Mouse (Mus musculus) intestine, embryonic 15.5 days (tissue): ENCODE results near the gene Mt3. TPM values are rescaled to one million over a fixed set of nuclear protein-coding genes. Genes with fewer than 3 reads are reported as not detected.

Experiments
- ATAC-seq: fragments of 200-750 bp; cut with Nextera tagmentation; 2 replicates; pipeline ENCODE4 v1.8.0; 2017; ENCODE audit warnings: moderate TSS enrichment, moderate library complexity
- H3K27ac ChIP-seq: fragments of 300-500 bp; sonication (generic); 2 replicates; pipeline ENCODE4 v1.5.1; 2015; ENCODE audit warnings: mild to moderate bottlenecking, inconsistent platforms
- H3K27me3 ChIP-seq: fragments of 300-500 bp; sonication (generic); replicated peaks from 2 replicates; pipeline ENCODE4 v1.6.1; 2015; ENCODE audit warnings: inconsistent platforms
- H3K36me3 ChIP-seq: fragments of 300-500 bp; sonication (generic); 2 replicates; pipeline ENCODE4 v1.6.1; 2015; ENCODE audit warnings: inconsistent platforms
- H3K4me1 ChIP-seq: fragments of 300-500 bp; sonication (generic); replicated peaks from 2 replicates; pipeline ENCODE4 v1.6.1; 2015; ENCODE audit warnings: inconsistent platforms
- H3K4me2 ChIP-seq: fragments of 300-500 bp; sonication (generic); replicated peaks from 2 replicates; pipeline ENCODE4 v1.6.1; 2015; ENCODE audit warnings: mild to moderate bottlenecking, inconsistent platforms
- H3K4me3 ChIP-seq: fragments of 300-500 bp; sonication (generic); replicated peaks from 2 replicates; pipeline ENCODE4 v1.5.1; 2015; ENCODE audit warnings: inconsistent platforms
- H3K9ac ChIP-seq: fragments of 300-500 bp; sonication (generic); 2 replicates; pipeline ENCODE4 v1.6.1; 2015; ENCODE audit warnings: inconsistent platforms
- H3K9me3 ChIP-seq: fragments of 300-500 bp; sonication (generic); 2 replicates; pipeline ENCODE4 v1.6.1; 2016; ENCODE audit warnings: inconsistent platforms
- WGBS: fragments of 180-500 bp; shearing (Covaris S2); methylation state at CpG from one replicate; pipeline ENCODE4 v1.1.7; 2015; 5-methylcytosine and 5-hydroxymethylcytosine counted together
- polyA plus RNA-seq: library from polyadenylated mRNA; unstranded; fragments of >200 nt; fragmentation: Nextera tagmentation; extraction: Ambion mirVana; gene quantifications from 2 replicates; pipeline ENCODE4 v1.2.1, GENCODE M21; 2015

The Mt3 gene
- polyA plus RNA-seq, 1 experiment from 2014 or later, result 4.4 TPM

- Histone ChIP-seq H3K27me3 (peaks cover 27% of the 10 kb centered on the region), H3K9me3 (no peaks in the 10 kb centered on the region), H3K9ac (peak overlapping the region; percentile 64), H3K27ac (peak overlapping the region; percentile 78), H3K4me3 (peak overlapping the region; percentile 48), H3K4me1 (peaks cover 23% of the 10 kb centered on the region), H3K4me2 (peak overlapping the region; percentile 76), H3K36me3 (no peaks in the 10 kb centered on the region)
- WGBS, result 5% methylated on average over 25 of the region's 25 CpGs
- no peak for ATAC-seq
Observed at GRCm38 (mm10) chr8:94179713-94180560, 27.5 kb downstream of the Mt3 start.

DNA sequence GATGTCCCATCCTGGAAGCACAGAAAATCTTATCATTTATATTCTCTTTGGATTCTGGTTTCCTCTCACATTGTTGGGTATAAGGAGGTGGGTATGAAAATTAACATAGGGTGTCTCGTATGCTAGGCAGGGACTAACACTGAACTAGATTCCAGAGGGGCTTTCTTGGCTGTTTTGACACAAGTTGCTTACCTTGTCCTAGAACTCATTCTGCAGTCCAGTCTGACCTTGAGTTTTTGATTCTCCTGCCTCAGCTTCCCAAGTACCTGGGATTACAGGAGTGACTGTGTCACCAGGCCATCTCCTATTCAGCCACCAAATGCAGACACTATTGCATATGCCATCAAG lies 28.1 kb downstream of the Mt3 start:
- Histone ChIP-seq H3K27ac (no peak overlapping the region), H3K4me3 (peak overlapping the region; percentile 48), H3K4me1 (peaks cover 23% of the 10 kb centered on the region), H3K36me3 (no peaks in the 10 kb centered on the region), H3K9ac (peak overlapping the region; percentile 64; the same call in 1 of the 2 replicates), H3K4me2 (peak overlapping the region; percentile 76), H3K27me3 (peaks cover 25% of the 10 kb centered on the region), H3K9me3 (no peaks in the 10 kb centered on the region)
- ATAC-seq, result no peak
- WGBS, result 87% methylated on average over 1 of the region's 1 CpGs

DNA sequence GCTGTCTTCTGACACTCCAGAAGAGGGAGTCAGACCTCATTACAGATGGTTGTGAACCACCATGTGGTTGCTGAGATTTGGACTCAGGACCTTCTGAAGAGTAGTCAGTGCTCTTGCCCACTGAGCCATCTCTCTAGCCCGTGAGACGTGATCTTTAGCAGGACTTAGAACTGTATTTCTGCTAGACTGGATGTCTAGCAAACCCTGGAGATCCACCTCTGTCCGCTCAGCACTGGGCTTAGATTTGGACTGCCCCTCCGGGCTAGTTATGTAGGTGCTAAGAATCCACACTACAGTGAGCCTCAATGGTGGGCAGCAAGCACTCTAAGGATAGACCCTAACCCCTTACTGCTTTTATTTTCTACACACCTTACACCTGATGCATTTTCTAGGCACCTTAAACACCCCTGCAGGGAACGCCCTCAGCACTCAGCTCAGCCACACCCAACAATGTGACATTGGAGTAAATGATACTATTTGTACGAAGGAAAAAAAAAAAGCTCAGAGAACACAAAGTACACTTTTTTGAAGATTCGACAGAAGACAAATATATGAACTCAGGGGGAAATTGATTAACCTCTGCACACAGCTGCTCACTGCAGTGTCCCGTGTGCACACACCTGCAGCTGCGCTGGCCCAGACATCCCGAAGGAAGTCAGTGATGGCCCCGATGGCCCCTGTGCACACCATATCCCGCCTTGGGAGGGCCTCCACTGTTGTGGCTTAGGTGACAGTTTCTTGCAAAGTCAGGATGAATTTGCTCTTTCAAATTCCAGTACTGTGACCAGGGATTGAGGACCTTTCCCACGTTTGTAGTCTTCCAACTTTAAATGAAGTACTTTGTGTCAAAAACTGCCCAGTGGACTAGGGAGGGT lies 29.9 kb downstream of the Mt3 start:
- Histone ChIP-seq H3K36me3 (no peaks in the 10 kb centered on the region), H3K27ac (peak overlapping the region; percentile 61), H3K4me1 (peaks cover 29% of the 10 kb centered on the region), H3K9me3 (no peaks in the 10 kb centered on the region), H3K27me3 (peaks cover 35% of the 10 kb centered on the region), H3K4me2 (peak overlapping the region; percentile 50), H3K4me3 (peak overlapping the region; percentile 21; the same call in 1 of the 2 replicates), H3K9ac (peak overlapping the region; percentile 39; the same call in 1 of the 2 replicates)
- 58% methylated on average over 13 of the region's 13 CpGs for WGBS
- ATAC-seq, result no peak

DNA sequence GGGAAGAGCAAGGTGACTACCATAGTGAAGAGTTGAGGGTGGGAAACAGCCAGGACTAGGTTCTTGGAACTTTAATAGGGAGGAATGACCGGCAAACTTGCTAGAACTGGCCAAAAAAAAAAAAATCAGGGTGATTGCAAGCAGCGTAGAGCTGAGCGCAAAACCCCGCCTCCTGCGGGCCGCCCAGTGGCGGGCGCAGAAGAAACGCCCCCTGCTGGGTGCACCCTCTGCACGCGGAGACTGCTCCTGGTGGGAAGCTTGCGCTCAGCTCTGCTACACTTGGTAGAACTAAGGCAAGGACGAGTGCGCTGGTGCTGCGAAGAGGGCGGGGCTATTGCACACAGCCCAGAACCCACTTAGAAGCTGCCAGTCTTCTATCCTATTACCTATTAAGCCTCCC lies 30.7 kb downstream of the Mt3 start:
- peaks cover 35% of the 10 kb centered on the region for H3K27me3 ChIP-seq
- no peaks in the 10 kb centered on the region for H3K36me3 ChIP-seq
- peak overlapping the region; percentile 21 for H3K4me3 ChIP-seq
- ATAC-seq, result peak; percentile 63
- H3K4me1 ChIP-seq, result peaks cover 34% of the 10 kb centered on the region
- WGBS, result 0% methylated on average over 16 of the region's 16 CpGs
- H3K4me2 ChIP-seq, result peak overlapping the region; percentile 50
- no peaks in the 10 kb centered on the region for H3K9me3 ChIP-seq
- peak overlapping the region; percentile 61 for H3K27ac ChIP-seq
- H3K9ac ChIP-seq, result 0 out of 2 replicates have a peak overlapping the region, but pooled peaks have one; percentile 39

DNA sequence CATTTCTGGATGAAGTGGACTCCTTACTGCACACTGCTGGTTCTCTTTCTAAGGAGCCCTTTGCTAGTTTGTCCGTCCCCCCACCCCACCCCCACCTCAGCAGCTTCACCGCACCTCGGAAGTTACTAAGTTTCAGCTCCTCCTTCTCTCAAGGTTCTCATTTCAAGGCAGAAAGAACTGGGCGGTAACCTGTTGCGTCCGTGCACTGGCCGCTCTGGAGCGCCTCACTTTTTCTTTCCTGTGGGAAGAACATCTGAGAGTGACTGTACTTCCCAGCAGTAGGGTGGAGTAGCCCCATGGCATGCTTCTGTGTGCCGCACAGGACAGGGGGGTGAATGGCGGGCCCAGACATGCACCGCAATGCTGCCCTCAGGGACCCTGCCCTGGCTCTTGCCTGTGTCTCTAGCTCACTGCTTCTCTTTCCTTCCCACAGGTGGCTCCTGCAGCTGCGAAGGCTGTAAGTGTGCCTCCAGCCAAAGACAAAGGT lies 32.0 kb downstream of the Mt3 start:
- Histone ChIP-seq H3K4me1 (peaks cover 31% of the 10 kb centered on the region), H3K9ac (no peak overlapping the region), H3K36me3 (no peaks in the 10 kb centered on the region), H3K4me2 (peak overlapping the region; percentile 50), H3K27ac (peak overlapping the region; percentile 77), H3K9me3 (no peaks in the 10 kb centered on the region), H3K4me3 (no peak overlapping the region), H3K27me3 (peaks cover 34% of the 10 kb centered on the region)
- WGBS, result 40% methylated on average over 12 of the region's 12 CpGs
- no peak for ATAC-seq

DNA sequence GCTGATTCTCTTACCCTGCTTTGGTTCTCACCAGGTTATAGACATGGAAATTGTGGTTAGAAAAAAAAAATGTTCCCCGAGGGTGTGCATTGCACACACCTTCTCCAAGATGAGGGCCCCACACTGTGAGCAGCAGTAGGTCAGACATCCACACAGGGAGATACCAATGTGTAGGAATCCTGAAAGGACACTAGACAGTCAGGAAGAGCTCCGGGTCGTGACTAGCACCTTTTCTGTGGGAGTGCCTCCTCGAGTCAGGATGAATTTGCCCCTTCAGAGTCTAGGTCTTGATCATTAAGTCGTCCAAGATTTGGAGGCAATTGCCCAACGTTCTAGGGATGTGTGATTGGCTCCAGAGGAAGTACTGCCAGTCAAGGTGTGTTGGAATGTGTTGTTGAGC lies 33.4 kb downstream of the Mt3 start:
- peak overlapping the region; percentile 56; the same call in 1 of the 2 replicates for H3K27ac ChIP-seq
- no peak overlapping the region for H3K4me3 ChIP-seq
- no peaks in the 10 kb centered on the region for H3K9me3 ChIP-seq
- H3K9ac ChIP-seq, result no peak overlapping the region
- H3K36me3 ChIP-seq, result no peaks in the 10 kb centered on the region
- no peak overlapping the region for H3K4me2 ChIP-seq
- 60% methylated on average over 6 of the region's 6 CpGs for WGBS
- H3K27me3 ChIP-seq, result peaks cover 27% of the 10 kb centered on the region
- ATAC-seq, result no peak
- H3K4me1 ChIP-seq, result peaks cover 24% of the 10 kb centered on the region

- WGBS, result 5% methylated on average over 17 of the region's 17 CpGs
- H3K4me3 ChIP-seq, result no peak overlapping the region
- no peaks in the 10 kb centered on the region for H3K36me3 ChIP-seq
- H3K27me3 ChIP-seq, result peaks cover 27% of the 10 kb centered on the region
- no peaks in the 10 kb centered on the region for H3K9me3 ChIP-seq
- peak overlapping the region; percentile 22 for H3K4me2 ChIP-seq
- peak overlapping the region; percentile 56 for H3K27ac ChIP-seq
- peak; percentile 84 for ATAC-seq
- peaks cover 24% of the 10 kb centered on the region for H3K4me1 ChIP-seq
- H3K9ac ChIP-seq, result peak overlapping the region; percentile 2; the same call in 1 of the 2 replicates
Observed at GRCm38 (mm10) chr8:94186542-94186941, 34.1 kb downstream of the Mt3 start.

DNA sequence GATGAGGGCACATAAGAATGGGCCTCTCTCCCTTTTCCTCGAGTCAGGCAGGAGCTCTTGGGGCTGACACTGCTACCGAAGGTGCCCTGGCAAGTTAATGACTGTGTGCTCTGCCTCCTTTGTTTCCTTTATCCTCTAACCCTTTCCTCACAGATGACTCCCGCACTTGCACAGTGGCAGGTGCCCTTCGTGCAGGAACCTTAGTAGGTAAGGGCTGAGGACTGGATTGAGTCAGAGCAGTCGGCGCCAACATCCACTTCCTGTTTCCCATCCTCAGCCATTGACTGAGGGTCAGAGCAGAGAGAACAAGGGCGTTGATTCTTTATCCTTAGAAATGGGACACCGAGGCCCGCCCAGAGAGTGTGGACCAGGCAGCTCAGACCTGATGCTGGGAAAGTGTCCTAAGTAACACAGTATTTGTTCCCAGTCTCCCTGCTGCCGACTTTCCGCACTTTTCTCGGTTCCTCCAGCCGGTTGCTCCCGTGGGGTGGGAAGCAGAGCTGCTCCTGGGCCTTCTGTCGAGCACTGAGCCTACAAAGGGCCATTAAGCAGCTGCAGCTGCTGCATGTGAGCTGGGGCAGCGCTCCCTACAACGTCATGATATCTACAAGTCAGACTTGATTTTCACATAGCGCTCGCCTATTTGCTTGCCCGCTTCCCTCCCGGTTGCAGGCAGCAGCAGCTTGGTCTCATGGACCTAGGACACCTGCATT lies 35.0 kb downstream of the Mt3 start:
- H3K27ac ChIP-seq, result peak overlapping the region; percentile 56; the same call in 1 of the 2 replicates
- H3K27me3 ChIP-seq, result peaks cover 27% of the 10 kb centered on the region

DNA sequence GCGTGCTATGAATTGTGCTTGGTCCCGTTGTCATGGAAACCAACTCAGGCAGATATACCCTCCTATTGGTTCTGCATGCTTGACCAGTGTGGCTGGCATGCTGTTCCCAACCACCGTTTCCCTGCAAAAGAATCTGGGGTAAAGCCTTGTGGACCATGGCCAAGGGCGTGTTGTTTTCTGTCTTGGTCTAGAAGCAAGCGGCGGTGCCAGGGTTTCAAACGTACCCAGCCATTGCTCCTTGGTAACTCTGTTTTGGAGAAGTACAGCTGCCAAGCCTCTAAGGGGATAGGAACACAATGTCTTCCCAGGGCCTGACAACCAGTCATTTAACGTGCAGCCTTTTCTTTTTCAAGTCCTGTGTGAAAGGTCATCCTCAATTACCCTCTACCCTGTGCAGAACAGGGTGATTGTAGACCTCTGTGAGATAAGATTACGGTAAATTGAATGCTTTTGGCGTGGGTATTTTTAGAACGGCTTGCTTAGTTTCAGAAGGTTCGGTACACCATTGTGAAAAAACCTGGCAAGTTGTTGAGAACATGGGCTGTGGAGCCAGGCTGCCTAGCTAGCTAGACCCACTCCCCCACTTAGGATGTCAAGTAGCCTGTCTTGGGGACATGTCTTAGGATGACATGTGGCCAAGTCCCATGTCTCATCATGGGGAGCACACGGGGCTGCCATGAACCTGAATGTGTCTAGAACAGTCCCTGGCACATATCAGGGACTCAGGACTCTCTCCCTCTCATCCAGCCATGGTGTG lies 37.0 kb downstream of the Mt3 start:
- Histone ChIP-seq H3K9me3 (no peaks in the 10 kb centered on the region), H3K36me3 (no peaks in the 10 kb centered on the region), H3K4me3 (no peak overlapping the region), H3K4me2 (no peak overlapping the region), H3K27ac (no peak overlapping the region), H3K9ac (no peak overlapping the region), H3K4me1 (peaks cover 13% of the 10 kb centered on the region), H3K27me3 (peaks cover 17% of the 10 kb centered on the region)
- no peak for ATAC-seq
- WGBS, result 66% methylated on average over 13 of the region's 13 CpGs

More for the DNA sequence above, 35.0 kb downstream of the Mt3 start:
- Histone ChIP-seq H3K9ac (no peak overlapping the region), H3K36me3 (no peaks in the 10 kb centered on the region), H3K4me1 (peaks cover 24% of the 10 kb centered on the region), H3K4me3 (no peak overlapping the region), H3K4me2 (0 out of 2 replicates have a peak overlapping the region, but pooled peaks have one; percentile 22), H3K9me3 (no peaks in the 10 kb centered on the region)
- no peak for ATAC-seq
- 38% methylated on average over 21 of the region's 21 CpGs for WGBS

DNA sequence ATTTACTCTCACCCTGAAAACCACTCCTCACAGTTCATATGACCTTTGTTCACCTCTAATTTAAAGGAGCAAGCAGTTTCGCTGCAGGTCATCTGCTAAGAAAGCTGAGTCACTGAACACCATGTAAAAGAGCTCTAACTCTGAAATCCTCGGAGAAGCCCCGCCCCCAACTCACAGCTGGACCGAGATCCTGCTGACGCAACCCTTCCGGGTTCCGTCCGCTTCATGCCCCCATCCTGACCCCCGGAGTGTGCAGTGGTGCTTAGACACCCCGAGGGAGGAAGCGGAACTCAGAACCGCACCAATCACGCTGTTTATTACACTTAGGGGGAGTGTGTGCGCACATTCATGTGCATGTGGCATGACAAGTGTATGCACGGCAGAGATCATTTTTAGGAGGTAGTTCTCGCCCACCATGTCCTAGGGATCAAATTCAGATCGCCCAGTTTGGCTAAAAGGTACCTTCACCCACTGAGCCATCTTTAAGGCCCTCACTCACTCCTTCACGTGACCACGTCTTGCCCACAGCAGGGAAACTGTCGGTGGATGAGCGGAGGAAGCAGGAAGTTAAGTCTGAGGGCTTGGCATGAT lies 38.8 kb downstream of the Mt3 start:
- ATAC-seq, result peak; percentile 60
- no peaks in the 10 kb centered on the region for H3K9me3 ChIP-seq
- peaks cover 7% of the 10 kb centered on the region for H3K27me3 ChIP-seq
- H3K4me1 ChIP-seq, result peaks cover 10% of the 10 kb centered on the region
- peak overlapping the region; percentile 67 for H3K4me2 ChIP-seq
- no peaks in the 10 kb centered on the region for H3K36me3 ChIP-seq
- WGBS, result 17% methylated on average over 21 of the region's 21 CpGs
- peak overlapping the region; percentile 36 for H3K9ac ChIP-seq
- H3K4me3 ChIP-seq, result peak overlapping the region; percentile 29
- peak overlapping the region; percentile 54; the same call in 1 of the 2 replicates for H3K27ac ChIP-seq

GRCm38 (mm10) chr8:94192926-94193325 lies 40.5 kb downstream of the Mt3 start:
- Histone ChIP-seq H3K4me1 (no peaks in the 10 kb centered on the region; the same call in 1 of the 2 replicates), H3K4me3 (no peak overlapping the region), H3K9ac (no peak overlapping the region), H3K9me3 (no peaks in the 10 kb centered on the region), H3K4me2 (no peak overlapping the region), H3K36me3 (no peaks in the 10 kb centered on the region), H3K27me3 (no peaks in the 10 kb centered on the region), H3K27ac (no peak overlapping the region)
- ATAC-seq, result no peak
- WGBS, result 83% methylated on average over 1 of the region's 1 CpGs
